Mouse (Mus musculus) T-cell, adult 66 days (primary cell): ENCODE measurements around the gene 2210011C24Rik. TPM values are rescaled to one million over a fixed set of nuclear protein-coding genes. Genes with fewer than 3 reads are reported as not detected.

Experiments used
- total RNA-seq, 2 experiments: library from RNA; stranded (reverse); gene quantifications; 3 replicates in 1 of 2; 4 replicates in 1 of 2; pipeline ENCODE4 v1.2.4; 2023

Gene 2210011C24Rik
- total RNA-seq, result not detected

GRCm38 (mm10) chr8:84011705-84012498 lies at the start of gene 2210011C24Rik:
2210011C24Rik (minus strand) TSS chr8:84012171.

DNA sequence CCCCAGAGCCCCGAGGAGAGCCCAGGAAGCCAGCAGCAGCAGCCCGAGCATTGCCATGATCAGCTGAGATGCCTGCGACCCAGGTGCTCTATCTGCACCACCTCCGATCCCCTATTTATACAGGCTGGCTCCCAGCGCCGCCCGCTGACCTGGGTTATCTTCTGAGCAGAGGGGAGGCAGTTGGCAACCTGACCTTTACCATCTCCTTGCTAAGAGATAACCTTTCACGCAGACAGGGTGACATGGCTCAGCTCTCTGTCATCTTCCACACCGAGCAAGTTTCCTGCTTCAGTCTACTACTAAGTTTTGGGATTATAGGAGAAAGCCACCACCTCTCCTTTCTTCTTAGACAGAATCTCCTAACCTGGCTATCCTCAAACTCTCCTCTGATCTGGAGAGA lies 32.9 kb upstream of the 2210011C24Rik start, which contains the start of gene Rln3:
Gene Rln3 (minus strand): TSS at position 101 of the 400 bp plus-strand sequence.

GRCm38 (mm10) chr8:84042066-84042947 lies 30.3 kb upstream of the 2210011C24Rik start, which contains the start of gene Il27ra:
Il27ra (minus strand) TSS chr8:84042589.

DNA sequence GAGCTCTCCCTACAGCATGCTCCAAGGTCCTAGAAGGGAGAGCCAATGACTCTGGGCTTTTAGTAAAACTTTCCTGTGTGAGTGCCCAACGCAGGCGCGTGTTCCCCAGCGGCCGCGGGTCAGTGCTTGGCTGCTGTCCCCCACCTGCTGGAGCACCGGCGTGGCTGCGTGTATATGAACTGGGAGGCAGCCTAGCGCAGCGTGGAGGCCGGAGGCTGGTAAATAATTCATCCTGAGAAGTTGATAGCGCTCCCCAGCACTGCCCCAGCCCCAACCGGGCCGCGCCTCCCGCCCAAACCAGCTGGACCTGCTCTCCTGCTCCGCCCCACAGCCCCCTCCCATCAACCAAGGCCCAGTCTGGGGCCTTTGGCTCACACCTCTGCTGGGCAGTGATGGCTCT lies 9.1 kb upstream of the 2210011C24Rik start, which contains the start of gene Palm3:
Gene Palm3 (plus strand): TSS at position 376 of the 400 bp plus-strand sequence.

DNA sequence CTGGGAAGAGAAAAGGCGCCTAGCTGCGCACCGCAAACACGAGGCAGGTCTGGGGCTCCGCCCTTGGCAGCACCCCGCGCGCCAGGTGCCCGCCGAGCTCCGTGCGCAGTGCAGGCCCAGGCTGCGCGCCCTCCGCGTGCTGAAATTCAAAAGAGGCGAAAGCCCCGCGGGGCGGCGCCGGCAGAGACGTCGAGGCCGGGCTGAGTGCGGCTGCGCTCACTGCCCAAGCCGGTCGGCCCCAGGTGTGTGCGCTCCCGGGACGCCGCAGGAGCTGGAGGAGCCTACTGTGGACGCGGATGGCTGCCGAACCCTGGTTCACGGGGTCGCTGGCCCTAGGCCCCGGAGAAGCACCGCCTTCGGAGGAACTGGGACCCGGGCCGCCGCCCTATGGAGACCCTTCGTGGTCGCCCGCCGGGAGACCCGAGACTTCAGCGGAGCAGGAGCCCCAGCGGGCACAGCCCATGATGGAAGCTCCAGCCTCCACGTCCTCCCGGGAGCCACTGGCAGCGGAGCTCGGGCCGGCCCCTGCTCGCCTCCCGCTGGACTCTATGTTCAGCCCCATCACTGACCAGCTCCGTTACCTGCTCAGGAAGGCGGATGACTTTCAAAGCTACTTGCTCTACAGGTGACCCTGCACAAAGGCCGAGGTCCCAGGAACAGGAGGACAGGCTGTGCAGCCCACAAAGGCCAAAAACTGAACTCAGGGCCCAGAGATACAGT lies 10.5 kb downstream of the 2210011C24Rik start, which contains the start of gene 1700067K01Rik:
Gene 1700067K01Rik (plus strand): TSS at position 222 of the 720 bp plus-strand sequence.

DNA sequence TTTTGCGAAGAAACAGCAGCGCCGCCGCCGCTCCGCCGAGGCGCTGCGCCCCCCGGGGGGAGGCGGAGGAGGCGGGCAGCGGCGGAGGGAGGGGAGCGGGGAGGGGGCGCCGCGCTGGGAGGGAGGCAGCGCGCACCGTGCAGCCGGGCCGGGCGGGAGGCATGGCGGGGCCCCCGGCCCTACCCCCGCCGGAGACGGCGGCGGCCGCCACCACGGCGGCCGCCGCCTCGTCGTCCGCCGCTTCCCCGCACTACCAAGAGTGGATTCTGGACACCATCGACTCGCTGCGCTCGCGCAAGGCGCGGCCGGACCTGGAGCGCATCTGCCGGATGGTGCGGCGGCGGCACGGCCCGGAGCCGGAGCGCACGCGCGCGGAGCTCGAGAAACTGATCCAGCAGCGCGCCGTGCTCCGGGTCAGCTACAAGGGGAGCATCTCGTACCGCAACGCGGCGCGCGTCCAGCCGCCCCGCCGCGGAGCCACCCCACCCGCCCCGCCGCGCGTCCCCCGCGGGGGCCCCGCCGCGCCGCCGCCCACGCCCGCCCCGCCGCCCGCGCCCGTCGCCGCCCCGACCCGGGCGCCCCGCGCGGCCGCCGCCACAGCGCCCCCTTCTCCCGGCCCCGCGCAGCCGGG lies 14.3 kb downstream of the 2210011C24Rik start, which contains the start of gene Samd1:
Gene Samd1 (plus strand): TSS at position 162 of the 631 bp plus-strand sequence.

GRCm38 (mm10) chr8:83972150-83973120 lies 39.5 kb downstream of the 2210011C24Rik start, which contains the start of gene Prkaca:
Prkaca (plus strand) TSS chr8:83972993.

Other genes with a start within 250 kb of the 2210011C24Rik start
- 10 to 100 TPM; 68.1 to 74.6 TPM for gene Adgrl1, start 112.1 kb downstream of the 2210011C24Rik start, total RNA-seq
- gene Gm10644, start 57.0 kb downstream of the 2210011C24Rik start, total RNA-seq, result 1 to 10 TPM in 1 of 2 experiments, under 1 TPM in 1; 0.98 to 1.2 TPM
- gene Asf1b, start 56.7 kb downstream of the 2210011C24Rik start, total RNA-seq, result 10 to 100 TPM in 1 of 2 experiments, 1 to 10 TPM in 1; 9.5 to 12.8 TPM
- gene Prkaca, start 39.2 kb downstream of the 2210011C24Rik start, total RNA-seq, result 10 to 100 TPM; 38.9 to 43.0 TPM
- 10 to 100 TPM; 47.5 to 55.7 TPM for gene Samd1, start 14.5 kb downstream of the 2210011C24Rik start, total RNA-seq
- under 1 TPM; 0.87 to 0.89 TPM for gene 1700067K01Rik, start 10.7 kb downstream of the 2210011C24Rik start, total RNA-seq
- not detected for gene Palm3, start 9.3 kb upstream of the 2210011C24Rik start, total RNA-seq
- gene Il27ra, start 30.4 kb upstream of the 2210011C24Rik start, total RNA-seq, result 100 to 1,000 TPM; 284 to 309 TPM
- 1 to 10 TPM; 2.7 to 3.2 TPM for gene Rln3, start 32.8 kb upstream of the 2210011C24Rik start, total RNA-seq
- gene Gm10643, start 53.0 kb upstream of the 2210011C24Rik start, total RNA-seq, result 1 to 10 TPM; 1.9 to 2.1 TPM
- 10 to 100 TPM; 94.6 to 95.5 TPM for gene Rfx1, start 54.7 kb upstream of the 2210011C24Rik start, total RNA-seq
- 10 to 100 TPM; 61.4 to 66.8 TPM for gene Dcaf15, start 92.6 kb upstream of the 2210011C24Rik start, total RNA-seq
- gene Podnl1, start 113.8 kb upstream of the 2210011C24Rik start, total RNA-seq, result 10 to 100 TPM; 12.2 to 24.2 TPM
- 10 to 100 TPM; 34.1 to 37.3 TPM for gene Cc2d1a, start 135.8 kb upstream of the 2210011C24Rik start, total RNA-seq
- 1 to 10 TPM; 2.0 to 4.1 TPM for gene 4930432K21Rik, start 135.9 kb upstream of the 2210011C24Rik start, total RNA-seq
- gene Nanos3, start 173.0 kb upstream of the 2210011C24Rik start, total RNA-seq, result not detected
- gene Zswim4, start 224.9 kb upstream of the 2210011C24Rik start, total RNA-seq, result 10 to 100 TPM; 25.0 to 26.5 TPM
- 100 to 1,000 TPM; 166 to 169 TPM for gene D8Ertd738e, start 237.5 kb upstream of the 2210011C24Rik start, total RNA-seq
- gene Mri1, start 245.2 kb upstream of the 2210011C24Rik start, total RNA-seq, result 10 to 100 TPM; 38.4 to 42.1 TPM